Mouse (Mus musculus): ENCODE results near the gene Agrp.

GRCm38 (mm10) chr8:105634771-105635458, 2.3 kb downstream of the Agrp start:
- no peak for TF ChIP-seq CTCF (conservative IDR thresholded peaks at IDR 0.05; ENCODE audit: low read length)
- no peak for TF ChIP-seq NANOG (IDR thresholded peaks at IDR 0.05; ENCODE audit: borderline replicate concordance, low read length)

All from E14TG2a.4 (cell line).